Mouse (Mus musculus): ENCODE data around the gene Prkce. TPM values are rescaled to one million over a fixed set of nuclear protein-coding genes. Genes with fewer than 3 reads are reported as not detected.

The Prkce gene
- polyA plus RNA-seq, 1 experiment from 2014 or later: 8.1 TPM

DNA sequence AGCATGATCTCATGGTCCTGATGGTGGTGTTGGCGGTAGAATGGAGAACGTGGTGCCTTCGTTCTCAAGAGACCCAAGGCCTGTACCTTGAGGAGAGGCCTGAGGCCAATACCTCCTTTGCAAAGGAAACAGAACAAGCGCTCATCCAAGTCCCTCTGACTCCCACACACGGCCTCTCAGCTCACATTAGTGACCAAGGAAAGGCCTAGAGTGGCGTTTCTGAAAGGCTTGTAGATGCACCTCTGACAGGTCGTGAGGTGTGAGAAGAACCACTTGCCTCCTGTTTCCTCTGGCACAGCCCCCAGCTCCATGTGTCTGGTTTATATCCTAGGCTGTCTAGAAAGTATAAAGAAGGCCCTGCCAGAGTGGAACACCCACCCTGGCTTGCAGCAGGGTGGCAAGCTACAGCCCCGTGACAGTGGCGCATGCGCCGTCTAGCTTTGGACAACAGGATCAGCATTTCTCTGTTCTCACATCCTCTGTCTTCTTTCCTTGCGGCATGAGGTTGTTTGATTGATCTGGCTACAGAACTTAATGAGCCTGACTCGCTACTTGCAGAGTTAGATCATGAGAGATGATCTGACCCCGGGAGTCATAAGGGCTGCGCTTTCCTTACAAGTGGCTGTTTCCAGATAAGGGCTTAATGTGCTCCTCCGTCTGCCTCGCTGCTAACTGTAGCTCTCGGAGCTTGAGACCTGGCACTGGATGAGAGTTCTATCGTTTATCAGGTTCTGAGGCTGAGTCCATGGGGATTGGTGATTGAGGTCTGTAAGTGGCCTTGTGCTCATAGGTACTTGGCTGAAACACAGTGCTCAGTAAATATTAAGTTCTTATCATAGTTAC is 136.0 kb downstream of the Prkce start:
- Histone ChIP-seq H3K27me3 (no peaks in the 10 kb centered on the region), H3K9me3 (replicated peaks) (no peaks in the 10 kb centered on the region), H3K4me1 (peaks cover 28% of the 10 kb centered on the region), H3K4me3 (replicated peaks) (no peak overlapping the region), H3K27ac (replicated peaks) (no peak overlapping the region), H3K36me3 (no peaks in the 10 kb centered on the region), H3K4me2 (replicated peaks) (no peak overlapping the region), H3K9ac (no peak overlapping the region)
- WGBS: 81% methylated on average over 19 of the region's 19 CpGs
- no peak for ATAC-seq (ENCODE audit: insufficient number of reproducible peaks, low FRiP score, low TSS enrichment, low read depth)

DNA sequence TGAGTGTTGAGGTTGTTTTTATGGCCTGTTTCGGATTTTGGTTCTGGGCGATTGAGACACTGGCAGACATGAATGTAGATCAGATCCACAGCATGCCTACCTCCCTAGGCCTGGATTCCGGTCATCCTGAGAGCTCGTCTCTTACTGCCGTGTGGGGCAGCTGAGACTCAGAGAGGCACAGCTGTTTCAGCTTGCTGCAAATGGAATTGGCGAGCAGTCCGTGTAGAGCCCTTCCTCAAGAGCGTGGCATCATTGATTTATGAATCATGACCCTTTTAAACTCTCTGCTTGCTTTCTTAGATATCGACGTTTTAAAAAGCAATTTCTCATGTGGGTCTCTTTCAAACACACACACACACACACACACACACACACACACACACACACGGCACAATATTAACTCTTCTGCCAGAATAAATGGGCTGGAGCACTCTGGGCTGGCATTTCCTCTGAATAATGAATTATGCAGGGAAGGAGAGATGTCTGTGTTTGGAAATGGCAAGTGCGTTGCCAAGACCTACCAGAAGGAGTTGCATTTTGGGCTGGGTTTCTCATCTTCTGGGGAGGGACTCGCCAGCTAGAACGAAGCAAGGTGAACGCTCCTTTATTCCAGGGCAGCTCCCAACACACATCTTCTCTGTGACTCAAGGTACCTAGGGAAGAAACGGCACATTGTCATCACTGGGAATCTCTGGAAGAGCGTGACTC is 137.5 kb downstream of the Prkce start:
- no peaks in the 10 kb centered on the region for H3K9me3 ChIP-seq (replicated peaks)
- whole genome bisulfite sequencing: 60% methylated on average over 17 of the region's 17 CpGs
- H3K27me3 ChIP-seq: no peaks in the 10 kb centered on the region
- H3K4me2 ChIP-seq (replicated peaks): no peak overlapping the region
- no peaks in the 10 kb centered on the region for H3K36me3 ChIP-seq
- H3K4me3 ChIP-seq (replicated peaks): no peak overlapping the region
- peaks cover 28% of the 10 kb centered on the region for H3K4me1 ChIP-seq
- no peak for ATAC-seq (ENCODE audit: insufficient number of reproducible peaks, low FRiP score, low TSS enrichment, low read depth)
- H3K9ac ChIP-seq: no peak overlapping the region
- H3K27ac ChIP-seq (replicated peaks): no peak overlapping the region

DNA sequence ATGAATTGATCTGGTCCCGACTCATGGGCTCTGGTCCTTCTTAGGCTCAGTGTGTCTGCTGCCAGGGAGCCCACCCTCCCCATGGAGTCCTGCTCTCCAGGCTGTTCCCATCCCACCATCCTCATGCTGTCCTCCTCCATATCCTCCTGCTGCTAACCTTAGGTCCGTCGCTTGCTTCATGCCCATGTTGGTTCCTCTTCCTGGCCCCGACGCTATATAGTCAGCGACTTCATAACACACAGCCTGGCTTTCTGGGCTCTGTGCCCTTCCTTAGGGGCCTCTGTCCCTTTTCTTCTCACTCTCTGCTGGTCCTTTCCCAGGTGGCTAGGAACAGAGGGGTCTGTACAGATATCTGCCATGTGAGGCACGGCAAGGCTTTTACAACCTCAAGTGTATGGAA is 138.6 kb downstream of the Prkce start:
- 90% methylated on average over 7 of the region's 7 CpGs for WGBS
- Histone ChIP-seq H3K4me2 (replicated peaks) (no peak overlapping the region), H3K9me3 (replicated peaks) (no peaks in the 10 kb centered on the region), H3K27ac (replicated peaks) (no peak overlapping the region), H3K27me3 (no peaks in the 10 kb centered on the region), H3K36me3 (no peaks in the 10 kb centered on the region), H3K4me3 (replicated peaks) (no peak overlapping the region), H3K4me1 (peaks cover 30% of the 10 kb centered on the region), H3K9ac (no peak overlapping the region)
- ATAC-seq (ENCODE audit: insufficient number of reproducible peaks, low FRiP score, low TSS enrichment, low read depth): no peak

DNA sequence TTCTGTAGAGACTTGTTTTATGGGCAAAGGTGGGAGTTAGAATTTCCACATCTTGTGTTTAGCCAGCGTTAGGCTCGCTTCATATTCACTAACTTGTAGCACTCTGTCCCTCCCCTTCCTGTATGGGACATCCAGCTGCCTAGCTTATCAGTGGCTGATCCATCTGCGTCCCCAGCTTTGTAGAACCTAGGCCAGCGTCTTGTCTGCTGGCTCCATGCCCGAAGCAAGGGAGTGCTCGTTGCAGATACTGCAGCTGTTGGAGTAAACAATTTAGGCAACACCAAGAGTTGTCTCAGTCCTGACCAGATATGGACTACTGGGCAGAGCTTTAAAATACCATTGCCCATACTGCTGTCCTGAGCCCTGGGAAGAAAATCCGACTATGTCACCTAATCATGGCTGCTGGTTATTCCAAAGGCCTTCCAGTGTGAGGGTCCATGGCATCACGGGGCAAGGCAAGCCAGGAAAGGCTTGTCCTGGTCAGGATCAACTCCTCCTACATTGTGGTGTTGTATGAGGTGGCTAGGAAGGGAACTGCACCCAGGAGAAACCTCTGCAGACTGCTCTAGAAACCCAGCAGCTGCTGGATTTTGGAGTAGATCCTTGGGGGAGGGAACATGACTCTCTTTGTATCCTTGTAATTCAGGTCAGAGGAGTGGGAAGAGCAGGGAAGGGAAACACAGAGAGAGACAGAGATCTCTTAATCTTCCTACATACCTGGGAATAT is 146.0 kb downstream of the Prkce start:
- no peak overlapping the region for H3K9ac ChIP-seq
- no peak for ATAC-seq (ENCODE audit: insufficient number of reproducible peaks, low FRiP score, low TSS enrichment, low read depth)
- H3K27ac ChIP-seq (replicated peaks): 0 out of 2 replicates have a peak overlapping the region, but pooled peaks have one; percentile 19
- no peaks in the 10 kb centered on the region for H3K27me3 ChIP-seq
- peaks cover 22% of the 10 kb centered on the region for H3K4me1 ChIP-seq
- no peak overlapping the region for H3K4me3 ChIP-seq (replicated peaks)
- H3K4me2 ChIP-seq (replicated peaks): no peak overlapping the region
- H3K36me3 ChIP-seq: no peaks in the 10 kb centered on the region
- H3K9me3 ChIP-seq (replicated peaks): no peaks in the 10 kb centered on the region
- 57% methylated on average over 8 of the region's 8 CpGs for WGBS

DNA sequence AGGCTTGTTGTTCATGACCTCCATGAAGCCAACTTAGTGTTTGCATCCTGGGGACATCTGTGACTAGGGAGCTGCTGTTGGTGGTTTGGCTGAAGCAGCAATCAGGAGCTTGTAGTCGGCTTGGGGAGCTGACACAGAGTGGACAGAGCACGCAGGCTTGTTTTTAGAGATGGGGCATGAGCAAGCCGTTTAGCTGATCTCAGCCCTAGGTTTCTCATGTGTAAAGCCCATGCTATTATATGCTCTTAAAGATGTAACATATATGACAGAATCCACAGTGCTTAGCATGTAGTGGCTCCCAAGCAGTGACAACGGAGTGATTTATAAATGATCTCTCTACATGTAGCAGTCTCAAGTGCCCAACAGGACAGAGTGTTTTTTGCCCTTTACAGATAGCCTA is 148.3 kb downstream of the Prkce start:
- 86% methylated on average over 4 of the region's 4 CpGs for WGBS
- Histone ChIP-seq H3K4me1 (peaks cover 17% of the 10 kb centered on the region), H3K36me3 (no peaks in the 10 kb centered on the region), H3K9me3 (replicated peaks) (no peaks in the 10 kb centered on the region), H3K4me2 (replicated peaks) (no peak overlapping the region), H3K27me3 (no peaks in the 10 kb centered on the region), H3K4me3 (replicated peaks) (no peak overlapping the region), H3K27ac (replicated peaks) (no peak overlapping the region), H3K9ac (no peak overlapping the region)
- ATAC-seq (ENCODE audit: insufficient number of reproducible peaks, low FRiP score, low TSS enrichment, low read depth): no peak

GRCm38 (mm10) chr17:86316771-86317170 is 149.2 kb downstream of the Prkce start:
- Histone ChIP-seq H3K4me3 (replicated peaks) (no peak overlapping the region), H3K9me3 (replicated peaks) (no peaks in the 10 kb centered on the region), H3K36me3 (no peaks in the 10 kb centered on the region), H3K27me3 (no peaks in the 10 kb centered on the region), H3K4me1 (peaks cover 10% of the 10 kb centered on the region; the same call in 1 of the 2 replicates), H3K27ac (replicated peaks) (no peak overlapping the region), H3K9ac (no peak overlapping the region), H3K4me2 (replicated peaks) (no peak overlapping the region)
- WGBS: 86% methylated on average over 5 of the region's 5 CpGs
- no peak for ATAC-seq (ENCODE audit: insufficient number of reproducible peaks, low FRiP score, low TSS enrichment, low read depth)

- H3K4me1 ChIP-seq: peaks cover 10% of the 10 kb centered on the region; the same call in 1 of the 2 replicates
- H3K9ac ChIP-seq: no peak overlapping the region
- no peak for ATAC-seq (ENCODE audit: insufficient number of reproducible peaks, low FRiP score, low TSS enrichment, low read depth)
- no peaks in the 10 kb centered on the region for H3K36me3 ChIP-seq
- H3K9me3 ChIP-seq (replicated peaks): no peaks in the 10 kb centered on the region
- no peak overlapping the region for H3K4me3 ChIP-seq (replicated peaks)
- no peak overlapping the region for H3K27ac ChIP-seq (replicated peaks)
- 77% methylated on average over 4 of the region's 4 CpGs for WGBS
- no peak overlapping the region for H3K4me2 ChIP-seq (replicated peaks)
- H3K27me3 ChIP-seq: no peaks in the 10 kb centered on the region
Measured at GRCm38 (mm10) chr17:86317197-86317596, 149.6 kb downstream of the Prkce start.

GRCm38 (mm10) chr17:86319967-86320602 is 152.5 kb downstream of the Prkce start:
- Histone ChIP-seq H3K27me3 (no peaks in the 10 kb centered on the region), H3K4me3 (replicated peaks) (no peak overlapping the region), H3K4me2 (replicated peaks) (no peak overlapping the region), H3K9me3 (replicated peaks) (no peaks in the 10 kb centered on the region), H3K27ac (replicated peaks) (no peak overlapping the region), H3K9ac (no peak overlapping the region), H3K36me3 (no peaks in the 10 kb centered on the region), H3K4me1 (peaks cover 11% of the 10 kb centered on the region)
- WGBS: 88% methylated on average over 13 of the region's 13 CpGs
- ATAC-seq (ENCODE audit: insufficient number of reproducible peaks, low FRiP score, low TSS enrichment, low read depth): no peak

DNA sequence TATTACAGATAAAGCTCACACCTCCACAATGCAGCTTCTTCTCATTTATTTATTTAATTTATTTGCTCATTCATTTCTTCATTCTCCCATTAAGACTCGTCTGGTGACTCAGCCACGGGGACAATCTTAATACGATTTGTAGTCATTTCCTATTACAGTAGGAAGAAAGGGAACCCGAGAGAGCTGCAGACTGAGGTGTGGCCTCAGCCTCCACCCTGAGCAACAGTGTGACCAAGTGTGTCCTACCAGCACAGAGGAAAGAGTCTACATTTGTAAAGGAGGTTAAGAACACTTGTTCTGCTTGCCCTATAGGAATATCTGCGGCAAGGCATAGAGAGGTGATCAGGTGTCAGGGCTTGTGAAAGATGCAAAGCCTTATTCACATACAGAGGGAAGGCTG is 155.3 kb downstream of the Prkce start:
- no peak for ATAC-seq (ENCODE audit: insufficient number of reproducible peaks, low FRiP score, low TSS enrichment, low read depth)
- H3K4me2 ChIP-seq (replicated peaks): no peak overlapping the region
- H3K4me3 ChIP-seq (replicated peaks): no peak overlapping the region
- 64% methylated on average over 5 of the region's 5 CpGs for WGBS
- no peak overlapping the region for H3K27ac ChIP-seq (replicated peaks)
- H3K9me3 ChIP-seq (replicated peaks): no peaks in the 10 kb centered on the region
- no peaks in the 10 kb centered on the region for H3K27me3 ChIP-seq
- peaks cover 17% of the 10 kb centered on the region for H3K4me1 ChIP-seq
- H3K9ac ChIP-seq: no peak overlapping the region
- H3K36me3 ChIP-seq: no peaks in the 10 kb centered on the region

GRCm38 (mm10) chr17:86323310-86323709 is 155.7 kb downstream of the Prkce start:
- Histone ChIP-seq H3K27ac (replicated peaks) (no peak overlapping the region), H3K9ac (no peak overlapping the region), H3K4me1 (peaks cover 20% of the 10 kb centered on the region), H3K27me3 (no peaks in the 10 kb centered on the region), H3K36me3 (no peaks in the 10 kb centered on the region), H3K4me2 (replicated peaks) (no peak overlapping the region), H3K4me3 (replicated peaks) (no peak overlapping the region), H3K9me3 (replicated peaks) (no peaks in the 10 kb centered on the region)
- ATAC-seq (ENCODE audit: insufficient number of reproducible peaks, low FRiP score, low TSS enrichment, low read depth): no peak
- 47% methylated on average over 4 of the region's 4 CpGs for WGBS
